Mouse (Mus musculus): Measurements from ENCODE around the gene Cacng2.

Gene Cacng2

DNA sequence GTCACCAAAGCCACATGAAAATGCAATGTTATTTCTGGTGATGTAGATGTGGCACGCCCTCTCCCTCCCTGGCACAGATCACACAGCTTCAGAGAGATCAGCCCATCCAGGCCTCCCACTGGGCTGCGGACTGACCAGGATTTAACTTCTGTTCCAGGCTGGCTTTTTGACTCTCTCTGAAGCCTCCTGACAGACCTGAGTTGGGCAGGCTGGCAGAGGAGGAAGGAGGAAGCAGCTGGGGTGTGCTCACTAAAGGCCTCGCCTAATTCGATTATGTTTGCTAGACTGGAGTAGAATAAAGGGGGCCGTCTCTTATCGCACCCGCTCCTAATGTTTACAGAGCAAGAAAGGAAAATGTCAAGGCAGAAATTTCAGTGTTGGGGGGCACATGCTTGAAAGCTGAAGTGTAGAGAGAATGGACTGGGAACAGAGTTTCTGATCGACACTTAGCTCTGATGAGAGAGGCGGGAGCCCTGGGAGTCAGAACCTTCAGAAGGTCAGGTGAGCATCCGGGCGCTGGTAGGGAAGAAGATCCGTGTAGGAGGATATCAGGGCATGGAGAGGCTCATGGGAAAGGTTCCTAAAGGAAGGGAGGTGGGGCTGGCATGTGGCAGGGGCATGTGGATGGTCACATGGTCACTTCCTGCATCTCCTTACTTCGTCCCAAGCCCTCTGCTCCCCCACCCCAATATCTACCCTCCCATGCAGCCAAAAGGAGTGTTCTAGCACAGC lies 36.8 kb downstream of the Cacng2 start:
- no peak for DNase-seq (ENCODE audit: extremely low read depth, low read depth, low spot score)

DNA sequence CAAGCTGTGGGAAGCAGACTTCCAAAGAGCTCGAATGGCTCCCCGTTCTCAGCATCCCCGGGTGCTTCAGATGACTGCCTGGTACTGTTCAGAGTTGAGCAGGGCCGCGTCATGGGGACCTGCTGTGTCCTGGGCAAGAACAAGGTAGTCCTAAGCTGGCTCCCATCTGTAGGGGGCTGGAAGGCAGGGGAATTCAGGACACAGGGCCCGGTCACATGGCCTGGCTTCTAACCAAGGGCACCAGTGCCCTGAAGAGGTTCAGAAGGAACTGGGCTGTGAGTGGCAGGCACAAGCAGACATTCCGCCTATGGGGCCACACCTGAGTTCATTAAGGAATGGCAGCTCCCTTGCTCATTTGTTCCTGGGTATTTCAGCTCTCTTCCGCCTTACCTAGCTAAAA lies 37.7 kb downstream of the Cacng2 start:
- DNase-seq (ENCODE audit: extremely low read depth, low read depth, low spot score): no peak

DNA sequence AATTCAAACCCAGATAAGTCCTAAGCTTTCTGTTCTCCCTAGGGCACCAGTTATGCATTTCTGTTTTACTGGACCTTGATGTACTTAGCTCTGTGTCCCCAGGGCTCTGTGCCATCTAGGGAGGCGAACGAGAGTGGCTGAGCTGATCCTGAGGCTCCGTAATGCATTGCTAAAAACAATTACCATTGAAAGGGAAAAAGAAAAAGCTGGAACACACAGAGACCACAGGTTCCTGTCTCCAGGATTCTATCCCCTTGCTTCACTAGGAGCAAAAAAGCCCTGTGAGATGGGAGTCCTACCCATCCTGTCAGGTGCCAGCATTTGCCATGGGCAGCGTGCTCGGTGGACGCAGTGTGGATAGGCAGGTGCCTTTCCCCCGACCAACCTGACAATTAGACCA lies 38.4 kb downstream of the Cacng2 start:
- DNase-seq (ENCODE audit: extremely low read depth, low read depth, low spot score): no peak

DNA sequence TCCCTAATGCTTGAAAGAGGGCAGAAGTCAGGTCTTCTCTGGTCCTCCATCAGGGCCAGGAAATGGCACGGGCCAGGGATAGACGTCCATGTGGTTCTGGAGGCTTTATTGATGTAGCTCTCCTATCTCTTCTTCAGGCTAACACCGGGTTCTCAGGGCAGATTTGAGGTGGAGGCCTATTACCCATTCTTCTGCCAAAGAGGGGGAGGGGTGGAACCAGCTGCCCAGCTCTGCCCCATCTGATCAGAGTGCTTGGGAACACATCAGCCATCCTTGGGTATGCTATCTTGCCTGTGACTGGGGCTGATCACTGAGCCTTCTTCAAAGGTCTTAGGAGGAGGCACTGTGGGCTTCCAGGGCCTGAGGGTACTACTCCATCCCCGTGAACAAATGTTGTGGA lies 39.5 kb downstream of the Cacng2 start:
- DNase-seq (ENCODE audit: extremely low read depth, low read depth, low spot score): no peak

DNA sequence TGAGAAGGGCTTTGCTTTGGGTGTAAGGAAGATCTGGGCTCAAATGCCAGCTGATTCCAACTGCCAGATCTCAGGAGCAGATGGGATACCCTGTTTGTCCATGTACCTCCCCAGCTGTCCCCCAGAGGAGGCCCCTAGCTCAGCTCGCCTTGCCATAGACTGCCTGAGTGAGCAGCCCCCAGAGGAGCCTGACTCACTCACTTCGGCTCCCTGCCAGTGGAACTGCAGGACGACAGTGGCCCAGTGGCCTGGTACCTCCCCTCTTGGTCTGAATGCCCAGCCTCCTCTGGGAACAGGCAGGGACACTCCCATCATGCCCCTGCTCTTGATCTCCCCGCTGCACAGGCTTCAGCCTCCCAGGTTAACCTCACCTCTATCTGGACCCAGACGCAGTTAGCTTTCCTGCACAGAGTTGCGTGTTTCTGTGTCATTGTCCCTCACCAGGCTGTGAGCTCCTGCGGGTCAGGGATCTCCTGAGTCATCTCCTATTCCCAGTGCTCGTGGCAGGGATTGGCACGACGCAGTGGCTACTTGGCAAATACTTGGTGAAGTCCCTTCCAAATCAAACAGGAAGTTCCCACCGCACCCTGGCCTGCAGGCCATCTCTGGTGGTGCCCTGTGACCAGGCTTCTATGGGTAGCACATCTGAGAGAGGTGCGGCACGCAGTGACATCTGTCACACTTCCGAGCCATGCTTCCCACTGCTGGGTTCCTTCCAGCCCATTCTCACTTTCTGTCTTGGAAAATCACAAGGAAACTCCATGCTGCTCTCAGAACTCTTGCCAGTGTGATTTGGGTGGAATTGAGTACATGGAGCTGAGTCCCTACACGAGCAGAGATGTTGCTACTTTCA lies 40.8 kb downstream of the Cacng2 start:
- DNase-seq (ENCODE audit: extremely low read depth, low read depth, low spot score): no peak

DNA sequence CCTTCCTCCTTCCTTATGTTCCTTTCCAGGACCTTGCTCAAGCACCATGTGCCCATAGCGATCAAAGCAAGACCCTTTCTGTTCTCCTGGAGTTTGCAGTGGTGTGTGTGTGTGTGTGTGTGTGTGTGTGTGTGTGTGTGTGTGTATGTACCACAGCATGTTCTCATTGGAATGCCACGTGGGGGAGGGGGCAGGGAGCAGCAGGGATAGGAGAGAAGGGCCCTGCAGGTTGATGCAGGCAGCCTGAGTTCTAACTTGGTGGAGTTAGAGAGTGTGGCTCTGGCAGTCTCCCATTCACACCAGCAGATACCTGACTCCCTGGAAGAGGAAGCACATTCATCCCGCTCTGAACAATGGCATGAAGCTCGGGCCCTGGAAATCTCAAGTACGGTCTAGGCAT lies 41.6 kb downstream of the Cacng2 start:
- DNase-seq (ENCODE audit: extremely low read depth, low read depth, low spot score): no peak

DNA sequence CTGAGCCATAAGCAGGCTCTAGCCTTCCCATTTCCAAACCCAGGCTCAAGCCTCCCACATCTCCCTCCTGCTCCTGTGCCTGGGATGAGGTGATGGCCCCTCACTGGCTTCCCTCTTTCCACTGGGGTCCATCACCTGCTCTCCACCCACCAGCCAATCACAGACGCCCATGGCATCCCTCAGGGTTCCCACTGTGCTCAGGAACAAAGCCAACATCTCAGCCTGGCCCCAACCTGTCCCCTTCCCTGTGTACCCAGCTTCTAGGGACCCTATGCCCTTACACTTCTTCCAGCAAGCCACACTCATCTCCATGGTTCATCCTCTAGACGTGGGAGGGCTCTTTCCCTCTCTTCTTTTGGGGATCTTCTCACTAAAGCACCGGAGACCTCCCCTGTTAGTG lies 43.9 kb downstream of the Cacng2 start:
- no peak for DNase-seq (ENCODE audit: extremely low read depth, low read depth, low spot score)

DNA sequence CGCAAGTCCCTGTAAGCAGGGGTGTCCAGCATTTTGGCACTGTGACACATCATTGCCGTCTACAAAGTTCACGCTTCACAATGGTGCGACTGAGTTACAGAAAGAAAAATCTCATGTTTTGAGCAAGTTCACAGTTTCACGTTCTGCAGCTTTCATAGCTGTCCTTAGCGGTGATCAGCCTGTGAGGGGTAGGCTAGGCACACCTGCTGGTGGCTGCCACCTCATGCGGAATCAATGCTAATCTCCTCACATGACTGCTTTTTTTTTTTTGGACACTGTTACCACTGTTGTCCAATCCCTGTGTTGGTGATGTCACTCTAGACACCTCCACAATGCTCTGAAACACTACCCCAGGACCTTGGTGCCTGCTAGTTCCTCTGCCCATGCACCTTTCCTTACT lies 46.7 kb downstream of the Cacng2 start:
- no peak for DNase-seq (ENCODE audit: extremely low read depth, low read depth, low spot score)

DNA sequence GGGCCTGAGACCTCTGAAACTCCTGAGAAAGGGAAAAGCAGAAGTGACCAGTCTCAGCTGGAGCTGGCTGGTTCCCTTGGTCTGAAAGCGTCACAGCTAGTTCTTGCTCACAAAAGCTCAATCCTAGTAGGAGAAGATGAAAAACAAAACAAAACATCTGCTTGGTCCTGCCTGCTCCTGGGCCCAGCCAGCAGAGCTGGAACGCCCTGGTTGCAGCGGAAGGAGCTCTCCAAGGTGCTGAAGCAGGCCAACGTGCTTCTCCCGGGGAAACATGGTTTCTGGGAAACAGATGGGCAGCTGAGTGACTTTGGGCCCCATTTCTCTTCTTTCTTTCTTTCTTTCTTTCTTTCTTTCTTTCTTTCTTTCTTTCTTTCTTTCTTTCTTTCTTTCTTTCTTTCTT lies 53.4 kb downstream of the Cacng2 start:
- no peak for DNase-seq (ENCODE audit: extremely low read depth, low read depth, low spot score)

DNA sequence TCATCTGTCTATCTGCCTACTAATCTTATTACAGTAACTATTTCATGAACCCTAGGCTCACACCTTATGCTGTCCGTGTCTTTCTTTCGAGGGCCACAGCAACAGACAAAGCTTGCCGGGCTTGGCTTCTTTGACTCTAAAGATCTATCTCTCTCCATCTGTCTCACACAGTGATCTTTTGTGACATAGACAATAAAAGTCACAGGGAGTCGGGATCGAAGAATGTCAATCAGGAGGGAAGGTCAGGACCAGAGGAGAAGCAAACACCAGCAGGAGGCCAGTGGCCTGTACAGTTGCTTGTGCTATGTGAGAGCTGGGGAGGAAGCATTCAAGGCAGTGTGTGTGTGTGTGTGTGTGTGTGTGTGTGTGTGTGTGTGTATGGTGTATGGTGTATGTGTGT lies 54.3 kb downstream of the Cacng2 start:
- DNase-seq (ENCODE audit: extremely low read depth, low read depth, low spot score): no peak

DNA sequence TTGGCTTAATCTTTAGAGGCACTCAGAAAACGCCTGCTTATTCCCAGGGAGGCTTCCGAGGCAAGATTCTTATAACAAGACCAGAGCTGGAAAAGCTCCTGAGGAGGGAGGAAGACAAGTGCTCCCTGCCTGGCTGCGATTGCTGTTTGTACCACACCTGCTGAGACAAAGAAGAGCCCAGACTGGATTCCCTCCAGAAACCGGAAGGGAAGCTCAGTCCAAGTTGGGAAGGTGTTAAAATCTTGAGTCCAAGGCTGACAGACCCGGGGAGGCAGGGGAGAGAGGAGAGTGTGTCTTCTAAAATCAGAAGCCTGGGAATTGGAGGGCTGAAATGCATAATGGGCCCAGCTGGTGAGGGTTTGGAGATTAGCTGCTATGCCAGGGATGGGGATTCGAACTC lies 55.5 kb downstream of the Cacng2 start:
- no peak for DNase-seq (ENCODE audit: extremely low read depth, low read depth, low spot score)

DNA sequence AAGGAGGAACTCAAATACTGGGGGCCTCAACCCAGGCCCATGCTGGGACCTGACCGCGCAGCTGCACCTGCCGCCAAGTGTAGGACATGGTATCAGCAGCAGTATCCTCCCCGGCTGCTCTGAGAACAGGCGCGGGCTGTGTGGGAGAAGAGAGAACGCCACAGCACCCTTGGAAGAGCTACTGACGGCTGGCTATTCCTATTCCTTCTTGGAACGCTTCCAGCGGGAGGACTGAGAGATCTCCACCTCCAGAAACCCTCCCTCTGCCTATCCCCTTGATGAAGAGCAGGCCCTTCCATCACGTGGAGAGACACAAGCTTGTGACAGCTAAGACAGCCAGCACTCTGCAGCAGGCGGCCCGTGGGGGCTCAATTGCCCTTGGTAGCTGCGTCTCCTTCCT lies 57.4 kb downstream of the Cacng2 start:
- no peak for DNase-seq (ENCODE audit: extremely low read depth, low read depth, low spot score)

DNA sequence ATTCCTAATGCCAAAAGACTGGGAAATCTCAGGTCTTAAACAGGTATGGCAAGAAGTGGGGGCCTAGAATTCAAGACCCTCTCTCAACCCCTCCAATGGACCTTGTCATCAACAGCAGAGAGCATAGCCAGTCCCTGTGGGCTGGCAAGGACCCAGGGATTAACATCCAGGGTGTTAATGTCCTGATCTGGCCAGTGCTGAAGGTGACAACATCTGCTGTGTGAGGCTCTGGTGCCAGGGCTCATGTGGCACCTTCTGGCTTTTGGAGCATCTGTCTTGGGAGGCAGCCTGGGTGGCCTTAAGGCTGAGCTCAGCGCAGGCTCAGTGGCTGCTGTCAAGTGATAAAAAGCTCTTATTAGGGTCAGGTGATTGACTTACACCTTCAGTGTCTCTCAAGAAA lies 62.9 kb downstream of the Cacng2 start:
- DNase-seq (ENCODE audit: extremely low read depth, low read depth, low spot score): no peak

DNA sequence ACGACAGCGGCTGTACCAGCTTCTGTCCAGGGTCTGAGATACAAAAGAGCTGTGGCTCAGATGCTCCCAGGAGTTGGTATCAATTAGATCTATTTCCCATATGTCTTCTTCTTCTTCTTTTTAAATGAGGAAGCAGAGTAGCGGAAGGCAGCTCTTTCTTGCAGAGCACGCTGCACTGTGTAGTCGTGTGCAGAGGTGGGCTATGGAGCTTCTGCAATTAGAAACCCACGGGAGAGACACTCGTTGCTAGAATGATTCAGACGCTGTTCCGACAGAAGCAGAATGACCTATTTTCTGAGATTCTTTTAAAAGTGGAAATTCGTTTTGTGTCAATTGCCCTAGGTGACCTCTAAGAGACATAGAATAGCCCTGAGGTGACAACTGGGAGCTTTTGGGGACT lies 69.1 kb downstream of the Cacng2 start:
- DNase-seq (ENCODE audit: extremely low read depth, low read depth, low spot score): no peak

DNA sequence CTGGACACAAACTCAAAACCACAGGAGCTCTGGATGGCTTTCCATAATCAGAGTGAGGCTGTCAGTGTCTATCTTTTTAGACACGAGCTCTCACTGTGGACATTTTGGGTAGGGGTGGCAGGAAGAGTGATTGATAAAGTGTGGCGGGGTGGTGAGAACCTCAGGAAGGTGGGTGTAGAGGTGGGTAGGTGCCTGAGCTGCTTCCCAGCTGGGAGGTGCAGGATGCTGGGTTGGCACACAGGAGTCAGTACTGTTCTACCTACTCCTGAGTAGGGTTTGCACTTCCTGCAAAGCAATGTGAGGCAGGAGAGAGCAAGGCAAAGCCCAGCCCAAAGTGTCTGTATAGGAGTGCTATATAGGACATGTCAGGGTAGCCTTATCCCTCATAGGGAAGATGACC lies 69.9 kb downstream of the Cacng2 start:
- no peak for DNase-seq (ENCODE audit: extremely low read depth, low read depth, low spot score)

DNA sequence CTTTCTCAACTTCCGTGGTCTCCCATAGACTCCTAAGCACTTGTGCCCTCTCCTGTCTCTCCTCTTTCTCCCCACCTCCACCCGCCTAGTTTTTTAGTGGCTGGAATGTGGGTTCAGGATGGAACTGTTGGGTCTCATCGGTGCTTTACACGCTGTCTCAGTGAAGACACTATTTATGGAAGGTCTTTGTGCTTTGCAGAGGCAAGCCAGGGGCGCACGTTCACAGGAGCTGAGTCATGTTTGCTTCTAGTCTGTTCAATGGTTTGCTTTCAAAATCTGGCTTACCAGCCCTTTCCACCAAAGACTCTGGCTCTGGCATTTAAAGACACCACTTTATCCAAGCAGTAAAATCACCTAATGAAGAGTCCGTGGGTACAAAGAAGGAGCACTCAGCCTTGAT lies 74.0 kb downstream of the Cacng2 start:
- no peak for DNase-seq (ENCODE audit: extremely low read depth, low read depth, low spot score)

DNA sequence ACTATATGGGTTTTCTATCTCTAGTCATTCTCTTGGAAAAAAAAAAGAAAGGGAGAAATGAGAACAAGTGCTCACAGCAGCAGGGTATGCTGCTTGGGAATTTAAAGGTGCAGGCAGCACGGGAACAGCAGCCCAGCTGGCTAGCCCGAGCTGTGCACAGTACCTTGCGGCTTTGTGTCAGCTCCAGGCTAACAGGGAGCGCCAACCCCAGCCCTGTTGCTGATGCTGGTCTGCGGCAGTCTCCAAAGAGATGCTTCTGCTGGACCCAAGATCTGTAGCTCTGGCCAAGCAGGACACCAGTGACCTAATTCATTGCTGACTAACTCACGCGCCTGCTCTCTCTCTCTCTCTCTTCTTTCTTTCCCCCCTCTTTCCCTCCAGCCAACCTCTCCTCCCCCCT lies 74.5 kb downstream of the Cacng2 start:
- DNase-seq (ENCODE audit: extremely low read depth, low read depth, low spot score): no peak

DNA sequence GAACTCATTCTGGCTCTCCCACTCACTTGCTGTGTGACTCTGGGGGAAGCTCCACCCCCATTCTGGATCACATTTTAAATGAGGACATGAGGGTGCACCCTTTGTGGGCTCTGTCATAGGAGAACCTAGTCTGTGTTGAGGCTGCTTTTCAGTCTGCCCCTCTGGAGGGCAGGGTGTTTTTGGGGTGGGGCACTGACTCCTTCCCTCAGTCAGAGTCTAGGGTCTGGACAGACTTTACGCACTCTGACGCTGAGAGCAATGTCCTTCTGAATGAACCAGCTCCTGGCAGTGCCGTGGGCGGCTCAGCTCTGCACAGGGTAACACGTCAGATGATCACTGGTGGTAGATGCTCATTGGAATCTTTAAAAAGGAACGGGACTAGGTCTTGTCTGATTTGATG lies 75.0 kb downstream of the Cacng2 start:
- no peak for DNase-seq (ENCODE audit: extremely low read depth, low read depth, low spot score)

DNA sequence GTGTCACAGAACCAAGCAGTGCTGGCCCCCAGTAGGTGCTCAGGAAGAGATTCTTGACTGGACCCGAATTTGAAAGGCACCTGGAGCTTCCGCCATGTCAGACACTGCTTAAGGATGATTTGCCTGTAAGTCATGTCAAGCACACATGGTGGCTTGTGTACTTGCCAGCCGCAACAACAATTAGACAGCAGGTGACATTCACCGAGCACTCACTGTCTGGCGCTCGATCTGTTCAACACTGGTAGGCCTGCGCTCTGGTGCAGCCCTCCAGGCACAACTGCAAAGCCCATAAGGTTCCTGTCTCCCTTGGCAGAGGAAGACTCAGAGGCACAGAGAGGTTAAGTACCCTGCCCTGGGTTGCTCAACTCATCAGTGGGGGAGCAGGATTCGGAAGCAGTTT lies 77.1 kb downstream of the Cacng2 start:
- no peak for DNase-seq (ENCODE audit: extremely low read depth, low read depth, low spot score)

DNA sequence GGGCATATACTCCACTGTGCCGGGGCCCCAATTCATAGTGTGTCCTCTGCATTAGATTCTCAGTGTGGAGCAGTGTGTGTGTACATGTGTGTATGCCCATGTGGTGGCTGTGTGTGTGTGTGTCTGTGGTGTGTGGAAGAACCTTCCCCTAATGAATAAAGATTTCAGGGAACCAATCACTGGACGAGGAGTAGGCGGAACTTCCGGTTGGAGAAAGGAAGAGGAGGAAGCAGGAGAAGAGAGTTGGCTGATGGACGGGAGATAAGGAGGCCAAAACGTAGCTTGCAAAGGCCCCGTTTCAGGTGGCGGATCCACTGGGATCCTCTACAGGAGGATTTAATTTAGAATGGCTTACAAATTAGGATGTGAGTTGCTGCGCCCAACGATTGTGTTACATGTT lies 82.2 kb downstream of the Cacng2 start:
- no peak for DNase-seq (ENCODE audit: extremely low read depth, low read depth, low spot score)

DNA sequence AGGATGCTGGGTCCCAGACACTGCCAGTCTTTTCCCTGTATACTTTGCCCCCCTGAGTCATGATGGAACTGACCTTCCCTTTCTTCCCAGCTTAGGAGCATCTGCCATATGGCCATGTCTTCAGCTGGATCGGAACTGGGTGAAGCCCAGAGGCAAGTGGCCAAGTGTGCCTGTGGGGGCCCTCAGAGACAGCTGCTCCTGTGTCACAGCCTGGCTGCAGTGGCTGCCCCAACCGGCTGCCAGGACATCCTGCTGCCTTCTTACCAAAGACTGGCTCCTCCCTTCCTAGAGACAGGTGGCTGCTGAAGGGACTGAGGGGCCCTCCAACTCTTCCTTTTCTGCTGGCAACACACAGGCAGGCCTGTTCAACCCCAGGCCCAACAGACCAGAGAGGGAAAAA lies 83.2 kb downstream of the Cacng2 start:
- DNase-seq (ENCODE audit: extremely low read depth, low read depth, low spot score): no peak

DNA sequence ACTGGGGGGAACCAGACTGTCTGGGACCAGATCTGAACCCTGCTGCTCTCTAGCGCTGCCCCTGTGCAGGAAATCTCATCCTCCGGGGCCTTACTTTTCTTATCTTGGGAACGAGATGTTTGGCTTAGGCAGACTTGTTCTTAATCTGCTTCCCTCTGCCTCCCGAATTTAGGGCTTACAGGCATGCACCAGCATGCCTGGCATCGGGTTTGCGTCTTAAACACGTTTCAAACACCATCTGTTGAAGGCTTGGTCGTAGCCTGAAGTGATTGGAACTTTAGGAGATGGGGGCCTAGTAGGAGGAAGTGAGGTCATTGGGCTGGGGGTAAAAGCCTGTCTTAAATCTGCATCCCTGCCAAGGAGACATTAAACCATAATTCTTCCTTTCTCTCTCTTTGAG lies 89.9 kb downstream of the Cacng2 start:
- no peak for DNase-seq (ENCODE audit: extremely low read depth, low read depth, low spot score)

DNA sequence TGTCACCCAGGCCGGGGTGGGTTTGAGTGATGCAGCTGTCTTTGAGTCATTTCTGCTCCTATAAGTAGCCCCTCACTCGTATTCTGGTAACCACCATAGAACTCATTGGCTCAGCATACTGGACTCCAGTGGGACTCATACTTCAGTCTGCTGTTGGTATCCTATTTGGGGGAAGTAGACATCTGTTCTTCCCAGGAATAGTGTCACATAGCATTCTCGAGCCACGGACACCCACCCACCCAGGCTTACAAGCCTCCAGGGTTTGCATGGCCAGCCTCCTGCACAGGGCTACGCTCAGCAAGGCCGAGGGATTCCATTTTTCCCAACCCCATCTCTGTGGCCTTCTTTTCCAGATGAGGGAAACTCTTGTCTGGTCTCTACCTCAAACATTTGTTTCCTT lies 93.3 kb downstream of the Cacng2 start:
- DNase-seq (ENCODE audit: extremely low read depth, low read depth, low spot score): no peak

Data from fat pad, adult 2 months (tissue).